Mouse (Mus musculus): ENCODE results near the gene Daam2.
"Not testable (repeated sequence)": the region's sequence is repeated elsewhere in the genome, so short reads cannot be mapped to it uniquely, and the experiment has no call there.

The Daam2 gene

DNA sequence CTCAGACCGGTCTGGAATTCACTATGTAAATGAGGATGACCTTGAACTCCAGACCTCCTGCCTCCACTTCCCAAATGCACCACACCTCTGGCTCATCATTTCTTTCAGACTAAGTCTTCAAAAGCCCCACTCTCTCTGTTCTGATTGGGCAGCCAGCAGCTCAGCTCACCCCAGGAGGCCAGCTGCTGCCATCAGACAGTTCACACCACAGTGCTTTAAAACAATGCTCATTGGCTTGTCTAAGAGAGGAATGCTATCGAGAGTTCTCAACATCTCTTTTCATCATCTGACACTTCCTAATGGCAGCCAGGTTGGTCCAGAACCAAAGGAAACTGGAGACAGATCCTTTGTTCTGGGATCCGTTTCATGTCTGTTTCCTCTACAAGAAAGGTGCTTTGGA lies 66.0 kb downstream of the Daam2 start:
- ATAC-seq (ENCODE audit: insufficient number of reproducible peaks, low FRiP score, low TSS enrichment): no peak

DNA sequence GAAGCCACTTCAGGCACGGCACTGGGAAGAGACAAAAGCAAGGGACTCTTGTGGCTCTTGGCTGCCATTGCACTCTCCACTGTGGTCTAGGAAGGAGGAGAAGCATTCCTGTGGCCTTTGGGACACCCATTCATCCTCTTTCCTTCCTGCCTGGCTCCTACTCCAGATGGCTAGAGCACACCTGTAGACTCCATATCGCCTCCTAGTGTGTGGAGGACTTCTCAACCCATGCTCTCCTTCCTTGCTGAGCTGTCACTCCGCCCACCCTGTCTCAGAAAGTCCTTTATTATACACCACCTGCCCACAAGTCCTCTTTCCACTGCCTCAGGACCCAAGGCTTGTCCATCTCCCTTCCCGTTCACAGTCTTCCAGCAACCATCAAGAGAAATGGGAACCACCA lies 70.9 kb downstream of the Daam2 start:
- ATAC-seq (ENCODE audit: insufficient number of reproducible peaks, low FRiP score, low TSS enrichment): no peak

DNA sequence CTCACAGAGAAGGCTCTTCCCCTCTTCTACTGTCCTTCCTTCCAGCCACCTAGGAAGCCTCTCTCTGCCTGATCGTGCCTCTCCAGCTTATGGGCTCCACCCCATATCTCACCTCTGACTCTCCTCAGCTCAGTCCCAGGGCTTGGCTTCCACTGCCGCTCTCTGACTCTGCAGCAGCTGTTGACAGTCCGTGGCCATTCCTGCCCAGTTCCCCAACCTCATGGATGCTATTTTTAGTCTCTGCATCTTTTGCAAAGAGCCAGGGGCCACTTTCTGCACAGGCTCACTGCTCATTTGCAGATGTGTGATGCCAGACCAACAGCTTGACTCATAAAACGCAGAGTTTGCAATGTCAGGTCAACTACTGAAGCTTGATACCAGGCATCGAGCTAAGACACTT lies 75.0 kb downstream of the Daam2 start:
- ATAC-seq (ENCODE audit: insufficient number of reproducible peaks, low FRiP score, low TSS enrichment): no peak

DNA sequence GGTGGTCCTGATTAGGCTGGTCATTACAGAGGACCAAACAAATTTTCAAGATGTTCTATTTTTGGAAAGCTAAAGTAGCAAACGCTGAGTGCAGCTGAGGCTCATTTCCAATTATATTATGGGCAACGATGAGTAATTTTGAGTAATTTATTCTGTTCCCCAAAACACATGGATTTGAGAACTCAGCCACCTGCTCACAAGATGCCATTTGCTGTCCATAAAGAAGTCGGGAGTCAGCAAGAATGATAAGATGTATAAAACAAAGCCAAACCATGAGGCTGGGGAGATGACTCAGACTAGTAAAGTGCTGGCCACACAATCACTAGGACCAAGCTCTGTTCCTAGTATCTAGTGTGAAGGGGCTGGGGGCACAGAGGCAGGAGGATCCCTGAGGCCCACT lies 79.7 kb downstream of the Daam2 start:
- no peak for ATAC-seq (ENCODE audit: insufficient number of reproducible peaks, low FRiP score, low TSS enrichment)

DNA sequence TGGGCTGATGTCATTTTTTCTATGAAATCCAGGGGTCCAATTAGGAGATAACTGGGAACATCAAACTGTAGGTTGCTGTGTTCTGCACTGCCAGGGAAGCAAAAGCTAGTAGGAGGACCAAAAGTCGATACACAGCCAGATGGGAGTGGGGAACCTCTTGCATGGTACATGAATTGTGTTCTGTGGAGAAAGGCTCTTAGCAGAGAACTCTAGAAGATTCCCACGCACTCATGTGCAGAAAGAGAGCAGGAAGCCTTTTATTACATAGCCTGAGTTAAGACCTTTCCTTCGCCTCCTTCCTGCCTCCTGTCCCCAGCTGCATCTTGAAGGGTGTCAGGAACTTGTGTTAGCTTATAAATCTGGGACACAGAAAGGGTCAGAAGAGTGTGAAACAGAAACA lies 82.3 kb downstream of the Daam2 start:
- no peak for ATAC-seq (ENCODE audit: insufficient number of reproducible peaks, low FRiP score, low TSS enrichment)

DNA sequence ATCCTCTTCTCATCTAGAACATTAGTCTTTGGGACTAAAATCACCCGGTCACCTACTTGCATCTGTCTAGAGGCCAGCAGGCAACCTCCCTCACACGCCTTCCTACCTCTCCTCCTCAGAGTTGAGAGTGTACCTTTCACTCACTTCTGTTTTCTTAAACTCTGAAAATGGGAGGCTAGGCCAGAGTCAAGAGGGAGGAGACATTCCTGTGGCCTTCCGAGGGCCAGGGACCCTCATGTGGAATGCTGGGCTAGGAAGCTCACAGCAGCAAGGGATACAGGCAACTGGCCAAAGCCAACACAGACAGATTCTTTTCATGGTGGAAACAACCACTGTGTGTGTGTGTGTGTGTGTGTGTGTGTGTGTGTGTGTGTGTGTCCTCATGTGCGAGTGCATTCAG lies 86.8 kb downstream of the Daam2 start:
- no peak for ATAC-seq (ENCODE audit: insufficient number of reproducible peaks, low FRiP score, low TSS enrichment)

DNA sequence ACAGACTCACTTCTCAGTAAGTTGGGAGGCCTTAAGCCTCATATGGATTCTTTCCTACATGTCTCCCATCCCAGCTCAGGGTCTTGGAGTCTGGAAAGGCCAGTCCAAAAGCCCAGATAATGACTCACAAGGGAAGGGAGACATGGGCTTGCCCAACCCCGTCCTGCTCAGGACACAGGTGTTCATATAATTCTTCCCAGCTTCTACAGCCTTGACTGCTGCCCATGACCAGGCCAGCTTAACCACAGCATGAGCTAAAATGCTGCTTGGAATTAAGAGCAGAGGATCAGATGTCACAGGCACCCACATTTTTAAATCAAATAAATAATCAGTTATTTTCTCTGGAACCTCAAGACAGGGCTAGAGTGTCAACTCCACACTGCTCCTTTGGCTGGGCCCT lies 89.0 kb downstream of the Daam2 start:
- ATAC-seq (ENCODE audit: insufficient number of reproducible peaks, low FRiP score, low TSS enrichment): no peak

DNA sequence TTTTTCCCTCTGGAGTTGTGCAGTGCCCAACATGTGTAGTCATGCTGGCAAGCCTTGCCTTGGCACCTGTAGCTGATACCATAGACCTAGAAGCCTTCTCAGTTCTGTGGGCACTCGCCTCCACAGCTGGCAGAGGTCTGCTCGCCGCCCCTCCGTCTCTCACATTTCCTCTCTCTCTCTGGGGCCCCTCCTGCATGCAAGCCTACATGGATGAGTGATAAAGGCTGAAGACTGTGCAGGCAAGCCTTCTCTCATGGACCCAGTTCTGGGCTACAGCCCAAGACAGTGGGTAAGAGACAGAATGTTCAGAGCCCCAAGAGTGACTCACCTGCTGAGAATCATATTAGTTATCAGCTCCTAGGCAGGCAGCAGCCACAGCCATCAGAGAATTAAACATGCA lies 90.1 kb downstream of the Daam2 start:
- no peak for ATAC-seq (ENCODE audit: insufficient number of reproducible peaks, low FRiP score, low TSS enrichment)

DNA sequence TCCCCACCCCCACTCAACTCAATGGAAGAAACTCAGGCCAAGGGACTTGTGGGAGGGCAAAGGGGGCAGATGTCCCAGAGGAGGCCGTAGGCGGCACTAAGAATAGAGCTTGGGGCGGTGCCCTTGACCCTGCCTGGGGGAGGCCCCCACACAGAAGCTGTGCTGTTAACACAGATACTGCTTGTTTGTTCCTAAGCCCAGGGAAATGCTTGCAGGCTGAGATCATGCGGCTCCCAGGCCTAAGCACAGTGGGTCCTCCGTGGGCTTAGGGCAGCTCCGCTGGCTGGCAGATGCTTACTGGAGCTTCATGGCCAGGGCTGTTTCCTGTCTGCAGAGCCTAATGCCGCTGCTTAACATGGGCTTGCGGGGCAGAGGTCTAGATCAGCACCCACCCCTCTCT lies 91.5 kb downstream of the Daam2 start:
- no peak for ATAC-seq (ENCODE audit: insufficient number of reproducible peaks, low FRiP score, low TSS enrichment)

DNA sequence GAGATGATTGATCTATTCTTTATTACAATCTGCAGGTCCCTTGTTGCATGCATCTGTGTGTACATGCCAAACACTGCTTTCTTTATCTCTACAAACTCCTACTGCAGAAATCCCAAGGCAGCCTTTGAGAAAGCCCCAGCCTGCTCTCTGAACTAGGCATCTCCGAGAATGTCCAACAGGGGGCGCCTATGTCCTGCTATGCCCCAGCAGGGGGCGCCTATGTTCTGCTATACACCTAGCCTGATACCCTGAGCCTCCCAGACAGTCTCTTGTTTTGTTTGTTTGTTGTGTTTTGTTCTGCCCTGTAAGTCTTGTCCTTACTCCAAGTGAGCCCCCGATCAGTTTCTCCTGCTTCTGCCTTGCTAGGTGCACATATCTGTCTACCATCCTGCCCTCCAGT lies 95.9 kb downstream of the Daam2 start:
- ATAC-seq (ENCODE audit: insufficient number of reproducible peaks, low FRiP score, low TSS enrichment): peak; percentile 51; the same call in 1 of the 2 replicates

DNA sequence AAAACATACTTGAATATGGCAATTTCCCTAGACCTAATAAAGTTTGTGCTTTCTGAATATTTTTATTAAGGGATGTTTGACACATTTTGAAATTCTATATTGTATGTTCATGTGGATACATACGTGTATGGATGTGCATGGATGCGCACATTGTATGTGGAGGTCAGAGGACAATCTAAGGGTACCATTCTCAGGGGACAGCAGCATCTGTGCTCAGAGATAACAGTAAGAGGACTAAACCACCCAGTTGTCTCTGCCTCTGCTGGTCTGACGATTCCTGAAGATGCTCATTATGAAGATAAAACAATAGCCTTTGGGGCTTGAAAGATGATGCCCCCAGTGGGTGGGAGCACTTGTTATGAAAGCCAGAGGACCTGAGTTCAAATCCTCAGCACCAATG lies 99.3 kb downstream of the Daam2 start:
- ATAC-seq (ENCODE audit: insufficient number of reproducible peaks, low FRiP score, low TSS enrichment): no peak

DNA sequence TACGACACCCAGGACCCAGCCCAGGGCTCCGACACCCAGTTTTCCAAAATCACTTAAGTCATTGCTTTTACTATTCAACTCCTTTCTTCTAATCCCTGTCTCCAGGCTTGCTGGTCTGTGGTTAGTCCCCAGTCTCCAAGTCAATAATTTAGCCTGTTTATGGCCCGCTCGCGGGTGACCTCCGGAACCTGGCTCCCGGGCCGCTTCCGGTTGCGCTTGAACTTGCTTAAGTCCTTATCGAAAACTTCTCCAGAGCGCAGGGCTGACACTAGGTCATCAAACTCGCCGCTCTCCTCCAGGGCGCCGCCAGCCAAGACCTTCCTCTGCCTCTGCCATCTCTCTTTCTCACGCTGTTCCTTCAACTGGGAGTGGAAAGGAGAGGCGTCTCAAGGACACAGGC lies 105.8 kb downstream of the Daam2 start:
- no peak for ATAC-seq (ENCODE audit: insufficient number of reproducible peaks, low FRiP score, low TSS enrichment)

DNA sequence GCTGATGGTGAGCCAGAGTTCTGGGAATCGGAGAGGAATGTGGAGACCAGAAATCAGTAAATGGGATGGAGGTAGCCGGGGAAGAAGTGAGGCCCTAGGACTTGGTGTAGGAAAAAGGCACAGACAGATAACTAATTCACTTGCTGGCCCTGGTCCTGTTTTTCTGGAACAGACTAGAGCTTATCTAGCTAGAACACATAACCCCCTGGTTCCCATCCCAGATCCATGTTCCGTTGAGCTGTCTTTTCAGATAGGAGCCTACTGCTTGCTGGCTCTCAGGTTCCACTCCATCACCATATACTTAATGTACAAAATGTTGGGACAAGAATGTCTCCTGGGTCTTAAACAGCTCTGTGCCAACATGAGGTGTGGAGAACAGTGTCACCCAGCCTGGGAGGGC lies 106.3 kb downstream of the Daam2 start:
- no peak for ATAC-seq (ENCODE audit: insufficient number of reproducible peaks, low FRiP score, low TSS enrichment)

DNA sequence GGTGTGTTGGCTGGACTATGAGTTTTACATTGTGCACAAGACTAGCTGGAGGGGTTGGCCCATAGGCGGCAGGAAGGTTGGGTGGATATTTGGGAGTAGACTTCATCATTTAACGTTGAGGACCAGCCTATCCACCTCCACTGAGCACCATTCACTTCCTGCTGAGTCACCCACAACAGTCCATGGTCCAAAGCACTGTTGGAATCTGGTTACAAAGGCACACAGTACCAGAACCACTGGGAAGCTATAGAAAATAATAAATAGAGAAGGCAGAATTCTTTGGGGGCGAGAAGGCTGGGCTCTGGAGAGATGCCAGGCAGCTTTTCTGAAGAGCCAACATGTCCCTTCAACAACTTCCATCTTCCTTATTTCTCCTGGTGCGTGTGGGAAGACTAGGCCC lies 107.8 kb downstream of the Daam2 start:
- no peak for ATAC-seq (ENCODE audit: insufficient number of reproducible peaks, low FRiP score, low TSS enrichment)

DNA sequence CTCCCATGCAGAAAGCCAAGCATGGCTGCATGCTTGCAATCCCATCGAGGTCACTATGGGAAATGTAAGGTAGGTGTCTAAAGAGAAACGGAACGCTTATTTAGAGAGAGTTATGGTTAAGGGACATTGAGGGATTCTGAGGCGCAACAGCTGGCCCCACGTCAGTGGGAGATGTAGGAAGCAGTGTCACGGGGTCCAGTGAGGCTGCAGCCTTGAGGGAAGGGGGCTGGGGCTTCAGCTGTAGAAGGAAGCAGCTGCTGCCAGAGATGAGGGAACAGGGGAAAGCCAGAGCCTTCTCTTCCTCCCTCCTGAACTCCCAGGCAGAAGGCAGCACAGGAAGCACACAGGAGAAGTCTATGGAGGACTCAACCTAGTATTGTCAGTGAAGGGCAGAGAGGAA lies 113.2 kb downstream of the Daam2 start:
- no peak for ATAC-seq (ENCODE audit: insufficient number of reproducible peaks, low FRiP score, low TSS enrichment)

DNA sequence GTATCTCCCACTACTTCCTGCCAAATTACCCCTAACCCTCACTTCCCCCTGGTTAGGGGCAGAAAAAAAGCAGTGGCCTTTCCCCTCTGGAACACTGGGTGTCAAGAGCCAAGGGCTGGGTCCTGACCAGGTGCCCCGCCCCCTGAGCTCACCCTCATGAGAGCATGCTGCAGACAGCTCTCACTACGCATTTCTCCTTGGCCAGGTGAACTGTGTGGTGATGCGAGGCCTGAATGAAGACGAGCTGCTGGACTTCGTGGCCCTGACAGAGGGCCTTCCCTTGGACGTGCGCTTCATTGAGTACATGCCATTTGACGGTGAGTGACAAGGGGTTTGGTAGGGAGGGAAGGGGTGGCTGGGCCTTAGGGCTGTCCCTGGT lies 114.9 kb downstream of the Daam2 start:
- ATAC-seq (ENCODE audit: insufficient number of reproducible peaks, low FRiP score, low TSS enrichment): 0 out of 2 replicates have a peak, but pooled peaks have one; percentile 20

DNA sequence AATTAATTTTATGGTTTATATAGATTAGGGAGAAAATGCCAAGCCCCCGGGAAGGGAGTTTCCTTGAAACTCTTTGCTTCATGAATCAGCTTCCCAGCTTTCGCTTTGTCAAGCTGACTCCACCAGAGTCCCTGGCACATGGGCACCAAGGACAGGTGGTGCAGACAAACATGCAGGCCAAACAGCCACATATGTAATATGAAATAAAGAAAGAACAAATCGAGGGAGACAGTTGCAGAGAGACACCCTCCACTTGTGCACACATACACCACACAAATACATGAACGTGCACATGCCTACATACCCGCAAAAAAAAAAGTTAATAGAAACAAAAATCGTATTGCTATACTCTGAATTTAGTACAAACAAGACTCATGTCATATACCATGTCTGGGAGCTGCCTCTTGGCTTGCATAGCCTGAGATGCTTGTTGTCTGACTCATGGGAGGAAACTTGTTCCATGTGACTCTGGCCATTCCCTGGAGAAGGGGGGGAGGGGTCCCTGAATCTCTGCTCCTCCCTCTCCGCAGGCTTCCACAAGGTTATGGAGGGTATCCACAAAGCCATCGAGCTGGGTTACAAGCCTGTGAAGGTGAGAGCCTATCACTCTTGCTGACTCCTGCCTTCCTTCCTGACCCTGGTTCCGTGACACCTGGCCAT lies 115.4 kb downstream of the Daam2 start:
- no peak; the same call in 1 of the 2 replicates for ATAC-seq (ENCODE audit: insufficient number of reproducible peaks, low FRiP score, low TSS enrichment)

DNA sequence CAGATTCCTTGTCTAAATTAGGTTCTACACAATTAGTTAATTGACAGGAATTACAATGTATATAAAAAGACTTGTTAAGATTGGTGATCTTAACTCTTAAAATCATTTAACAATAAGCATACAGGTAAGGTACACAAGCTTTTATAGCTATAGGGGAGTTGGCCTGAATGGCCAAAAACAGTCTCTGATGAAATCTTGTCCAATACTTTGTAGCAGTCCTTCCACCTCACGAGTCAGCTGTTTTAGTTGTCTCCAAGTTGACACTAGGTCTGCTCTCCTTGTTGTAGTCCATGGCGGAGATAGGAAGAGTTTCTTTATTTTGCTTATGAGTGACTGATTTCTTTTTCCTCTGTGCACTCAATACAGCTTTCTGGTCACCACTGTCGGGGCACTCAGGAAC lies 121.3 kb downstream of the Daam2 start:
- ATAC-seq (ENCODE audit: insufficient number of reproducible peaks, low FRiP score, low TSS enrichment): not testable (repeated sequence)

DNA sequence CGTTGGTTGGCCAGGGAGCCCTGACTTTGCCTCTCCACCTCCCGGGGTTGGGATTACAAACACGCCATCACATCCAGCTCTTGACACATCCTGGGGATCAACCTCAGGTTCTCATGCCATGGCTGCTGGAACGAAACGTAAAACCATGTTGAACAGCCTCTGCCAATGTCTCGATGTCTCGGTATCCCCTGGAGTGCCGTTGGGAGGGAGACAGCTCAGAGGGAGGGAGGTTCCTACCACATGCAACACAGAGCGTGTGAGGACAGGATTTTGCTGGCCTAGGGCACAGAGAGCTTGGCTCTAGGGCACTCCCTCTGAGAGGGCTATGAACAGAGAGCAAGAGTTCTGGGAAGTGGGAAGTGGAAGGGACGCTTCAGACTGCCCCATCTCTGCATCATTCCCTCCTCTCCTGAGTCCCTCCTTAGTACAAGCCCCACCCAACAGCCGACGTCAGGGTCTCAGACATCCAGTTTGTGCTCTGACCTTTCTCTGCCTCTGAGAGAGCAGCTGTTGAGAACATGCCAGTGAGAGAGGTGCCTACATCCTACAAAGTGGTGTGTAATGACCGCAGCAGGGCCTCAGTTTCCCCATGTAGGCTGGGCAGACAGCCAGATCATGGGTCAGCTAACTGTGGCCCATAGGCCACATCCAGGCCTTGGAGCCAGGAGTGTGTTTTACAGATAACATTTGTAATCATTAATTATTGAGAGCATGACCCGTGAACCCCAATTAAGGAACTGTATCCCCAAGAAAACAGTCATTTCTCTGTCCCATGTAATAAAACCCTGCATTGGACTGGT lies 123.6 kb downstream of the Daam2 start:
- no peak for ATAC-seq (ENCODE audit: insufficient number of reproducible peaks, low FRiP score, low TSS enrichment)

DNA sequence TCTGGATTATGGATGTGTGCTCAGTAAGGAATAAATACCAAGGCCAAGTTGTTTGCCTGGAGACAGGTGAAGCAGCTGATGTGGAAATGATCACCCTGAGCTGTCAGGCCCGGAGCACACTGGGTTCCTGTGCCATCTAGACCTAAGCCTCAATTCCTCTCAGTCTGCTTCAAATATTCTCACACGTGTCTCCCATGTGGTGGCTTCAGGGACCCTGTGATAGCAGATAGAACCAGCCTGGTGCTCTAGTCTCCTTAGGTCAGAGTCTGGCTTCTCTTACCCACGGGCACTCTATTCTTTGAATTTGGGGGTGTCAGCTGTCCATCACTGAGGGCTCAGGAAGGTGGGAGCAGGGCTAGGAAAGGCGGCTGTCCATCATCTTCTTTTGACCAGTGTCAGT lies 124.4 kb downstream of the Daam2 start:
- no peak for ATAC-seq (ENCODE audit: insufficient number of reproducible peaks, low FRiP score, low TSS enrichment)

DNA sequence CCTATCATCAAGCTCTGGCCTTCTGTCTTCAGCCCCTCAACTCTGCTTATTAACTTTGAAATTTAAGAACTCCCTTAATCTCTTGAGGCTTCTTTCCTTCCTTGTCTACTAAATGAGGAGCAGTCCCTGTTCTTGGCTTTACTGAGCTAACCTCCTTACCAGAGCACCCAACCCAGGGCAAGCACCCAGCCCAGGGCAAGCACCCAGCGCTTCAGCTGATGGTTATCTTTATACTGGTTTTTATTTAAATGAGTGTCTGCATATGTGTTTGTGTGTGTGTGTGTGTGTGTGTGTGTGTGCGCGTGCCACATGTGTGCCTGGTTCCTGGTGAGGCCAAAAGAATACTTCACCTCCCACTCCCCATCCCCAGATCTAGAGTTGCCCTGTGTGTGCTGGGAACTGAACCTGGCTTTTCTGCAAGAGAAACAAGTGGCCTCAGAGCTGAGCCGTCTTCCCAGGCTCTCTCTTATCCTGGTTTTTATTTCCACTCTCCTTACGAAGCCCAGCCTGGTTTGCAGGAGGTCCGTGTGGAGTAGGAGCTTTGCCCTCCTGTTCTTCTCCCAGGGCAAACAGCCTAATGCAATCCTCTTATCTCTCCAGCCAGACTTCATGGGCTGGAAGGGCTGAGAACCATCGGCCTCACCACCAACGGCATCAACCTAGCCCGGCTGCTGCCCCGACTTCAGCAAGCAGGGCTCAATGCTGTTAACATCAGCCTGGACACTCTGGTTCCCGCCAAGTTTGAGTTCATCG lies 125.1 kb downstream of the Daam2 start:
- ATAC-seq (ENCODE audit: insufficient number of reproducible peaks, low FRiP score, low TSS enrichment): no peak
